Mouse (Mus musculus) central nervous system, embryonic 11.5 days (tissue): ENCODE data around the gene Pbx2. TPM values are rescaled to one million over a fixed set of nuclear protein-coding genes. Genes with fewer than 3 reads are reported as not detected.

Experiments used
- polyA plus RNA-seq: library from polyadenylated mRNA; depleted of rRNA; stranded (reverse); fragments of >200 nt; gene quantifications from 2 replicates; pipeline ENCODE4 v1.2.3, GENCODE M21; 2012; rRNA removed

The Pbx2 gene
- 163 and 174 TPM in 2 replicates for polyA plus RNA-seq

GRCm38 (mm10) chr17:34591029-34591993 lies at the start of gene Pbx2:
Gene Pbx2, plus strand, starts transcription at chr17:34591266.

GRCm38 (mm10) chr17:34564003-34564421 lies 27.1 kb upstream of the Pbx2 start, which contains the start of gene Notch4:
Gene Notch4, plus strand, starts transcription at chr17:34564268.

GRCm38 (mm10) chr17:34589681-34590101 lies 1.4 kb upstream of the Pbx2 start, which contains the start of gene Gpsm3:
Gene Gpsm3, plus strand, starts transcription at chr17:34589806.

GRCm38 (mm10) chr17:34597566-34598095 lies 6.6 kb downstream of the Pbx2 start, which contains the start of gene Ager:
Gene Ager, plus strand, starts transcription at chr17:34597862.

GRCm38 (mm10) chr17:34603375-34604060 lies 12.5 kb downstream of the Pbx2 start, which contains the start of gene Rnf5:
Gene Rnf5, minus strand, starts transcription at chr17:34603690.

GRCm38 (mm10) chr17:34604061-34604508 lies 13.0 kb downstream of the Pbx2 start, which contains the start of gene Agpat1:
Gene Agpat1, plus strand, starts transcription at chr17:34604262.

GRCm38 (mm10) chr17:34615871-34616270 lies 24.8 kb downstream of the Pbx2 start, which contains the start of gene Egfl8:
Gene Egfl8, minus strand, starts transcription at chr17:34615971.

GRCm38 (mm10) chr17:34627943-34628643 lies 37.0 kb downstream of the Pbx2 start, which contains the start of gene Ppt2:
Gene Ppt2, minus strand, starts transcription at chr17:34628510.

GRCm38 (mm10) chr17:34629221-34629751 lies 38.2 kb downstream of the Pbx2 start, which contains the start of gene Prrt1:
Gene Prrt1, plus strand, starts transcription at chr17:34629533.

GRCm38 (mm10) chr17:34644608-34645007 lies 53.5 kb downstream of the Pbx2 start, which contains the start of gene Fkbpl:
Gene Fkbpl, plus strand, starts transcription at chr17:34644764.

Other genes starting within 250 kb of the Pbx2 start
- 0.05 and 0.06 TPM in 2 replicates for gene Btnl2, start 236.4 kb upstream of the Pbx2 start, polyA plus RNA-seq
- gene Btnl1, start 214.1 kb upstream of the Pbx2 start, polyA plus RNA-seq, result not detected in 2 replicates
- 4.8 and 7.0 TPM in 2 replicates for gene BC051142, start 192.4 kb upstream of the Pbx2 start, polyA plus RNA-seq
- not detected in 2 replicates for gene Btnl4, start 113.9 kb upstream of the Pbx2 start, polyA plus RNA-seq
- gene Btnl6, start 73.9 kb upstream of the Pbx2 start, polyA plus RNA-seq, result not detected in 2 replicates
- gene Notch4, start 27.0 kb upstream of the Pbx2 start, polyA plus RNA-seq, result 12.7 and 23.2 TPM in 2 replicates
- gene Gpsm3, start 1.5 kb upstream of the Pbx2 start, polyA plus RNA-seq, result 3.7 and 6.2 TPM in 2 replicates
- 12.3 and 15.5 TPM in 2 replicates for gene Ager, start 6.6 kb downstream of the Pbx2 start, polyA plus RNA-seq
- gene Rnf5, start 12.4 kb downstream of the Pbx2 start, polyA plus RNA-seq, result 146 and 186 TPM in 2 replicates
- 91.7 and 142 TPM in 2 replicates for gene Agpat1, start 13.0 kb downstream of the Pbx2 start, polyA plus RNA-seq
- 6.8 and 9.5 TPM in 2 replicates for gene Egfl8, start 24.7 kb downstream of the Pbx2 start, polyA plus RNA-seq
- 18.8 and 23.6 TPM in 2 replicates for gene Ppt2, start 37.2 kb downstream of the Pbx2 start, polyA plus RNA-seq
- 7.1 and 9.7 TPM in 2 replicates for gene Prrt1, start 38.3 kb downstream of the Pbx2 start, polyA plus RNA-seq
- 5.1 and 6.5 TPM in 2 replicates for gene Fkbpl, start 53.5 kb downstream of the Pbx2 start, polyA plus RNA-seq
- gene Atf6b, start 55.9 kb downstream of the Pbx2 start, polyA plus RNA-seq, result 59.4 and 71.2 TPM in 2 replicates
- 0.06 and 0.09 TPM in 2 replicates for gene Tnxb, start 79.3 kb downstream of the Pbx2 start, polyA plus RNA-seq
- 0.05 and 0.07 TPM in 2 replicates for gene C4b, start 152.6 kb downstream of the Pbx2 start, polyA plus RNA-seq
- 0.04 TPM in 2 replicates for gene Cyp21a1, start 213.3 kb downstream of the Pbx2 start, polyA plus RNA-seq
- 46.3 and 66.7 TPM in 2 replicates for gene Stk19, start 245.7 kb downstream of the Pbx2 start, polyA plus RNA-seq
- gene Dxo, start 245.8 kb downstream of the Pbx2 start, polyA plus RNA-seq, result 70.9 and 71.2 TPM in 2 replicates